Mouse (Mus musculus) kidney, postnatal 0 days (tissue): ENCODE results near the gene Ptpn3. TPM values are rescaled to one million over a fixed set of nuclear protein-coding genes. Genes with fewer than 3 reads are reported as not detected.
"Not testable (repeated sequence)": the region's sequence is repeated elsewhere in the genome, so short reads cannot be mapped to it uniquely, and the experiment has no call there.

Source experiments
- ATAC-seq: fragments of 200-750 bp; cut with Nextera tagmentation; replicated peaks from 2 replicates; pipeline ENCODE4 v1.8.0; 2017; ENCODE audit warnings: low read depth, moderate number of reproducible peaks, moderate TSS enrichment, moderate library complexity; ENCODE audit not compliant: low FRiP score
- DNase-seq: peaks from one replicate; pipeline ENCODE4 v3.0.0-alpha.2; 2016; ENCODE audit warnings: low spot score
- H3K27ac ChIP-seq: fragments of 300-500 bp; sonication (generic); 2 replicates; pipeline ENCODE4 v1.5.1; 2014; ENCODE audit warnings: mild to moderate bottlenecking
- H3K27me3 ChIP-seq: fragments of 300-500 bp; sonication (generic); 2 replicates; pipeline ENCODE4 v1.6.1; 2014; ENCODE audit warnings: low read length, mixed read lengths; ENCODE audit not compliant: insufficient read depth
- H3K36me3 ChIP-seq: fragments of 300-500 bp; sonication (generic); 2 replicates; pipeline ENCODE4 v1.6.1; 2014; ENCODE audit warnings: low read length, mixed read lengths; ENCODE audit not compliant: insufficient read depth
- H3K4me1 ChIP-seq: fragments of 300-500 bp; sonication (generic); replicated peaks from 2 replicates; pipeline ENCODE4 v1.6.1; 2014; ENCODE audit warnings: antibody characterized with exemption, low read length, mixed read lengths; ENCODE audit not compliant: insufficient read depth
- H3K4me2 ChIP-seq: fragments of 300-500 bp; sonication (generic); 2 replicates; pipeline ENCODE4 v1.6.1; 2014; ENCODE audit warnings: mild to moderate bottlenecking, low read length, moderate library complexity, mixed read lengths
- H3K4me3 ChIP-seq: fragments of 300-500 bp; sonication (generic); replicated peaks from 2 replicates; pipeline ENCODE4 v1.5.1; 2014; ENCODE audit warnings: low read depth, low read length
- H3K9ac ChIP-seq: fragments of 300-500 bp; sonication (generic); 2 replicates; pipeline ENCODE4 v1.6.1; 2014; ENCODE audit warnings: low read depth, low read length
- H3K9me3 ChIP-seq: fragments of 300-500 bp; sonication (generic); replicated peaks from 2 replicates; pipeline ENCODE4 v1.6.1; 2016; ENCODE audit warnings: low read length, inconsistent platforms, mixed read lengths
- CTCF ChIP-seq: IDR thresholded peaks from 2 replicates; pipeline ENCODE4 v1.5.1; 2016; ENCODE audit warnings: antibody characterized with exemption, low read depth, mild to moderate bottlenecking, moderate library complexity
- WGBS: fragments of 180-500 bp; shearing (Covaris S2); extraction: QIAGEN DNeasy Blood & Tissue Kit; methylation state at CpG from one replicate; pipeline ENCODE4 v1.1.7; 2014; 5-methylcytosine and 5-hydroxymethylcytosine counted together
- polyA plus RNA-seq: library from polyadenylated mRNA; unstranded; fragments of >200 nt; fragmentation: Nextera tagmentation; extraction: Ambion mirVana; gene quantifications from 2 replicates; pipeline ENCODE4 v1.2.1, GENCODE M21; 2015

The Ptpn3 gene
- polyA plus RNA-seq, 1 experiment from 2014 or later = 7.7 TPM

DNA sequence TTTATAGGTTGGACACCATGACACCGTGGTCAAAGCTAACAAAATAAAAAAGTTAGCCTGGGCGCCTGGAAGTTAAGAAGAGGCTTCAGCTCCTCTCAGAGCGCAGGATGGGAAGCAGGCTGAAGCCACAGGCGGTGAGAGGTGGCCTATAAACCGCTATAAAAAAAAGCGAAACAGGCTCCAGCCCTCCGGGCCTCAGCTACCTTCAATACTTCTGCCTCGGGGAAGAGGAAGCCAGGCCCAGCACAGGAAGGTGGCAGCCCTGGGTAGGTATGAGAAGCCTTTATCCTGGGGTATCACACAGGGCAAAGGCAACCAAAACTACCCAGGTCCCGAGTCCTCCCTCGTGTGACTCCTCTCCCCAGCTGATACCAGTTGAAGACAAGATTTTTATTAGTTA, 22.8 kb downstream of the Ptpn3 start:
- Histone ChIP-seq H3K4me2 (no peak overlapping the region), H3K36me3 (no peaks in the 10 kb centered on the region), H3K27ac (no peak overlapping the region), H3K4me3 (no peak overlapping the region), H3K4me1 (peaks cover 5% of the 10 kb centered on the region; the same call in 1 of the 2 replicates), H3K27me3 (no peaks in the 10 kb centered on the region), H3K9ac (no peak overlapping the region; the same call in 1 of the 2 replicates), H3K9me3 (no peaks in the 10 kb centered on the region)
- no peak for TF ChIP-seq CTCF
- no peak for DNase-seq
- 30% methylated on average over 10 of the region's 10 CpGs for WGBS
- ATAC-seq = no peak

DNA sequence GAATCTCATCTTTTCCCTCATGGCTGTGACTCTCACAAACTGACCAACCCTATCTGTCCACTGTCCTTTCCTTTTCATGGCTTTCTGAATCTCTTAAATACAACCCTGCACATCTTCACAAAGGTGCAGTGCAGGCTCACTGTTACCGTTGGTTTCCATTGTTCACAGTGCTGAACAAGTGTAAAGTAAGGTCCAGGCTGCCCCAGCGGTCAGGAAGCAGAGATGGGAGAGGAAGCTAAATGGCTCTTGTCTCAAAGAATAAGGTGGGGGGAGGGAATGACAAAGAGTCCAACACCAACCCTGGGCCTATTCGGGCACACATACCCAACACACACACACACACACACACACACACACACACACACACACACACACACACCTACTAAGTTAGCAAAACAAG, 24.0 kb downstream of the Ptpn3 start:
- no peak for DNase-seq
- no peak for ATAC-seq
- no peaks in the 10 kb centered on the region for H3K36me3 ChIP-seq
- no peak overlapping the region for H3K4me3 ChIP-seq
- WGBS = 73% methylated on average over 3 of the region's 3 CpGs
- peaks cover 5% of the 10 kb centered on the region; the same call in 1 of the 2 replicates for H3K4me1 ChIP-seq
- H3K4me2 ChIP-seq = no peak overlapping the region
- no peak for TF ChIP-seq CTCF
- H3K9me3 ChIP-seq = no peaks in the 10 kb centered on the region
- no peaks in the 10 kb centered on the region for H3K27me3 ChIP-seq
- H3K9ac ChIP-seq = no peak overlapping the region
- H3K27ac ChIP-seq = no peak overlapping the region

DNA sequence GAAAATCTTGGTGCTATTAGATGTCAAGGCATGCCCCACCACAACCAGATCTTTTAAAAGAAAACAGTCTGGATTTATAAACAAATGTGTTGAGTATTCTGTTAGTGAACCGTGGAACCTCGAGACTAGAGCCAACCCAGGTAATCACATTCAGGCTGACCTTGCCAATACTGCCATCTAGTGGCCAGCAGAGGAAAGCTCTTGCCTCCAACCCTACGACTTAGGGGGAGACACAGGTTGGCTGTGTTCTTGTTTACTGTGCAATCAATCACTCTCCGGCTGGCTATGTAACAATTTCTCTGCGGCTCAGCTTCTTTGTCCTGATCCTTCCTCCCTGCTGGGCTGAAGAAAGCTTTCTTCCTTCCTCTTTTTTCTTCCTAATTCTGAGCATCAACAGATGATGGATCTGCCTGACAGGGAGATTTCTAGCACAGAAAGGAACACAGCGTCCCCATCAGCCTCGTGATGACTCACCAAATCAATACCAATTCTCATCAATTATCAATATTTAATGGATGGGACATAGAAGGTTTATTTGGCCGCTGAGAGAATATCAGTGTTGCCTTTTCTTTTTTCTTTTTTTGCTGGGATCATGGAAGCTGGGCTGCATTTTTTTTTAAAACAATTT, 26.4 kb downstream of the Ptpn3 start:
- ATAC-seq = peak; percentile 76
- Histone ChIP-seq H3K4me1 (no peaks in the 10 kb centered on the region; the same call in 1 of the 2 replicates), H3K9ac (peak overlapping the region; percentile 31; the same call in 1 of the 2 replicates), H3K27me3 (no peaks in the 10 kb centered on the region), H3K4me2 (no peak overlapping the region), H3K36me3 (no peaks in the 10 kb centered on the region), H3K9me3 (no peaks in the 10 kb centered on the region), H3K27ac (peak overlapping the region; percentile 19; the same call in 1 of the 2 replicates), H3K4me3 (no peak overlapping the region)
- WGBS = 7% methylated on average over 8 of the region's 8 CpGs
- TF ChIP-seq CTCF = peak; percentile 96
- peak; percentile 89 for DNase-seq

DNA sequence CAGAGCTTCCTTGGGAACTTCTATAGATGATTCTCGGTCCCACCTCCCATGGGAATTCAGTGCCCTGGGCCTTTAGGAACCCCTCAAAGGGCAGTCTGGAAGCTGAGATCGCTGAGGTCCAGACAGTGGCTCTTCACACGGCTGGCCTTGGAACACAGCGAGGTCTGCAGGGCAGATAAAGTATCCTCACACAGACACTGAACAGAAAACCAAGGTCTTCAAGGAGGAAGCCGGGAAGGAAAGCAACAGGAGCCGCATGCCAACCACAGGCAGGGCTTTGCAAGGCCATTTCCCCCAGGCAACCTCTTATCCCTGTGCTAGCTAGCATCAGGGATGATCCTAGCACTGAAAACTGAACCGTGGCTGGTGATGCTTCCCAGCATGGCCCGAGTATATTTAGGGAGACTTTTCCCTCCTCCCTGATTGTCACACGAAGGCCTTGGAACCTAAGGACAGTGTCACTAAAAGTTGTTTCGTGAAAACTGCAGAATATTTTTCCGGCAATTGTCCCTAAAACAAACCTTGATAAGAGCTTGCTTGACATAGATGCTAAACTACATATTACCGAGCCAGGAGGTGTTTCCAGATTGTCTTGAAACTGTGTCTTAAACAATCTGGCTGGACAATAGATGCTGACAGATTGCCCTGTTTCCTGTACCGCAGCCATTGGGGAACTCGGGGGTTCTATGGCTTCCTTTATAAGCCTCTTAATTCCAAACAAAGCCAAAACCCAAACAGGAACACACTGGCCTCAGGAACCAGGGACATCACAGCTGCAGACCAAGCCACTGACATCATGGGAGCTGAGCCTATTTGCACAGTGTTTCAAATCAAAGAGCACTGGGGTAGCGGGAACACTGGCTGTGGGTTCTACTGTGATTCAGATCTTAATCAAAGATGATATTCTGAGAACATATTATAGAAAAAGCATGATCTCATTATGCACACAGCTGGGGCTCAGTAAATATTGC, 27.8 kb downstream of the Ptpn3 start:
- Histone ChIP-seq H3K27ac (no peak overlapping the region), H3K4me1 (no peaks in the 10 kb centered on the region; the same call in 1 of the 2 replicates), H3K36me3 (no peaks in the 10 kb centered on the region), H3K9me3 (no peaks in the 10 kb centered on the region), H3K9ac (no peak overlapping the region), H3K4me3 (no peak overlapping the region), H3K27me3 (no peaks in the 10 kb centered on the region), H3K4me2 (no peak overlapping the region)
- DNase-seq = no peak
- ATAC-seq = no peak
- TF ChIP-seq CTCF = no peak
- 56% methylated on average over 15 of the region's 15 CpGs for WGBS

DNA sequence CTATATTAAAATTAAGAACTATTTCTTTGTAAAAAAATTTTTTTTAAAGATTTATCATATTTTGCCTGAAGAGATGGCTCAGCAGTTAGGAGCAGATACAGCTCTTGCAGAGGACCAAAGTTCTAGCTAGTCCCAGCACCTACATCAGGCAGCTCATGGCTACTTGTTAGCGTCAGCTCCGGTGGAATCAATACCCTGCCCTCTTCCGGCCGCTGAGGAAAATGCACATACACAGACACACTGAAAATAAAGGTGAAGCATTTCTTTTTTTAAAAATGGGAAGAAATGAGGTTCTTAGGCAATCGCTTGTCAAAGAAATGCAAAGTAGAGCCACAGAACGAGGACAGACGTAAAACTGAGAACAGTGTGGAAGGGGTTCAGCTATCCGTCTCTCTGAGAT, 30.6 kb downstream of the Ptpn3 start:
- H3K4me2 ChIP-seq = no peak overlapping the region
- 80% methylated on average over 8 of the region's 8 CpGs for WGBS
- no peak overlapping the region for H3K9ac ChIP-seq
- H3K36me3 ChIP-seq = no peaks in the 10 kb centered on the region
- no peaks in the 10 kb centered on the region for H3K9me3 ChIP-seq
- ATAC-seq = no peak
- H3K27ac ChIP-seq = no peak overlapping the region
- no peaks in the 10 kb centered on the region for H3K4me1 ChIP-seq
- peak; percentile 39; the same call in 1 of the 2 replicates for TF ChIP-seq CTCF
- no peak overlapping the region for H3K4me3 ChIP-seq
- no peaks in the 10 kb centered on the region for H3K27me3 ChIP-seq
- no peak for DNase-seq

DNA sequence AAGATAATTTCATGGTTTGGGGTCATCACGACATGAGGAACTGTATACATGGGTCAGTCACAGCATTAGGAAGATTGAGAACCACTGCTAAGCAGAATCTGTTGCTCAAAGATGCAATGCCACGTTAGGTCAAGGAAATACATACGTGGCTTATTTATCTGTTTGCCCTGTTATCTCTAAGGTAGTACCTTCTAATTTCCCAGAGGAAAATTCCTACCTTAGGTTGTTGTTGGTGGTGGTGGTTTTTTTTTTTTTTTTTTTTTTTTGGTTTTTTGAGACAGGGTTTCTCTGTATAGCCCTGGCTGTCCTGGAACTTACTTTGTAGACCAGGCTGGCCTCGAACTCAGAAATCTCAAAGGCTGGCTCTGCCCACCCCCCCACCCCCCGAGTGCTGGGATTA, 31.1 kb downstream of the Ptpn3 start:
- H3K4me2 ChIP-seq = not testable (repeated sequence)

More for the DNA sequence above, 31.1 kb downstream of the Ptpn3 start:
- not testable (repeated sequence) for H3K4me3 ChIP-seq, H3K27me3 ChIP-seq, H3K9me3 ChIP-seq, ATAC-seq, H3K27ac ChIP-seq, DNase-seq, H3K36me3 ChIP-seq, H3K4me1 ChIP-seq, H3K9ac ChIP-seq
- 90% methylated on average over 5 of the region's 5 CpGs for WGBS
